Mouse (Mus musculus): ENCODE measurements around the gene Cdv3.
"Not testable (repeated sequence)": the region's sequence is repeated elsewhere in the genome, so short reads cannot be mapped to it uniquely, and the experiment has no call there.

Cdv3 gene

GRCm38 (mm10) chr9:103372271-103373010 is 6.8 kb upstream of the Cdv3 start:
- DNase-seq (ENCODE audit: low read depth, low spot score): peak; percentile 76

- DNase-seq (ENCODE audit: low read depth, low spot score): no peak
Observed at GRCm38 (mm10) chr9:103369951-103370350, 4.3 kb upstream of the Cdv3 start.

DNA sequence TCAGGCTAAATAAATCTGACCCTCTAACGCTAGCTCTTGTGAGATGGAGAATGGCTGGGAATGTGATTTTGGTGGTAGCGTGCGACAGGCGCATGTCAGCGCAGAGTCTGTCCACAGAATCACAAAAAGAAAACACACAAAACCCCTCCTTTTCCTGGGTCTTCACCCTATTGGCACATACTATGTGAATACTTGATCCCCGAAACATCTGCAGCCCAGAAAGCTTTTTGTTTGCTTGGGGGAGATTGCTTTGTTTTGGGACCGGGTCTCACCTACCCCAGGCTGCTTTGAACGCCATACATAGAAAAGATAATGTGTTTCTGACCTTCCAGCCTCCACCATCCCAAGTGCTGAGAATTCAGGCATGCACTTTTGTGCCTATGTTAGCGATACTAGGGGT is 716 bp upstream of the Cdv3 start:
- no peak for DNase-seq (ENCODE audit: low read depth, low spot score)

DNA sequence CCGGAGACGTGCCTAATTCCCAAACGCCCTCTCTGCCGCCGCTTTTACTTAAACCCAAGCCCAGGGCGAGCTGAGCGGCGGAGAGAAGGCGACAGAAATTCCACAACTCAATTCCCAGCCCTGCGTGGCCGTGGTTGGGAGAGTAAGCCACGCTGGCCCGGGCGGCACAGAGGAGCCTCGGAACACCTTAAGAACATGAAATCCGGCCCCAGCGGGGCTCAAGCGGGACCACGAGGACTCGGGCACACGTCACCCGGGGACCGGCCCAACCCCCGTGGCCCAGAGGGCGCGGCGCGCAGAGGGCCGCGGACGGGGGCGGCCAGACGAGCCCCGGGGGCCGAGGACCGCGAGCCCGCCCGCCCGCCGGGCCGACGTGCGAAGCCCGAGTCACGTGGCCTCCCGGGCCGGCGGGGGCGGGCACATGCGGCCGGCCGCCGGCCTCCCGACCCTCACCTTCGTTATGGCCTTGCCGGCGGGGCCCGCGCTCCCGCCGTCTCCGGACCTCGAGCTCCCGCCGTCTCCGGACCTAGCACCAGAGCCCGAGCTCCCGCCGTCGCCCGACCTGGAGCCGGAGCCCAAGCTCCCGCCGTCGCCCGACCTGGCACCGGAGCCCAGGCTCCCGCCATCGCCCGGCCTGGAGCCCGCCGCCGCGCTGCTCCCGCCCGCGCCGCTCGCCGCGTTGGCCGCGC is 895 bp downstream of the Cdv3 start:
- DNase-seq (ENCODE audit: low read depth, low spot score): peak; percentile 36

DNA sequence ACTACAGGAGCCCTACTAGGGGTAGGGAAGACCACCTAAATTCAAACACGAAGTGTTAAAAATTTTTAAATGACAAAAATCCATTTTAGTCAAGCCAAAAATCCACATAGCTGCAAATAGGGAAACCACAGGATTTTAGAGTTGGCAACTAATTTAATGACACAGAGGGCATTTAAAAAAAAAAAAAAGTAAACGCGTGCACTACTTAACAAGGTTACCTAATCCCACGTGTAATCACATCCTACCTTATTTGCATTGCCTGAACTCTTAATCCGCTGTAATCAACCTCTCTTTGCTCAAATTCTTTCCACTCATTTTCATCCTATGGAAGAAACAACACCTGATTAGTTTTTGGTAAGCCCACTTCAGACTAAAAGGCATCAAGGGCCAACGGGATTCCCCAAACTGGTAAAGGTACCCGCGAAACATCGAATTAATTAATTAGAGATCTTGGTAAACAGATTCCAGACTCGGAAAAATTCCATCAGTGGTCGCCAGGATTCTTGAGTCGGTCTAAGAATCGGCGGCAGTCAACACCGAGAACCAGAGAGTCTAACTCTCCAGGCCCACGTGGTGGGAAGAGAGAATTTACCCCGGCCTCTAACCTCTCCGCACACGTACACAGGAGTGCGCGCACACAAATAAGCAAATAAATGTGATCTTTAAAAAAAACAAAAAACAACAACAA is 1.8 kb downstream of the Cdv3 start:
- peak; percentile 54 for DNase-seq (ENCODE audit: low read depth, low spot score)

DNA sequence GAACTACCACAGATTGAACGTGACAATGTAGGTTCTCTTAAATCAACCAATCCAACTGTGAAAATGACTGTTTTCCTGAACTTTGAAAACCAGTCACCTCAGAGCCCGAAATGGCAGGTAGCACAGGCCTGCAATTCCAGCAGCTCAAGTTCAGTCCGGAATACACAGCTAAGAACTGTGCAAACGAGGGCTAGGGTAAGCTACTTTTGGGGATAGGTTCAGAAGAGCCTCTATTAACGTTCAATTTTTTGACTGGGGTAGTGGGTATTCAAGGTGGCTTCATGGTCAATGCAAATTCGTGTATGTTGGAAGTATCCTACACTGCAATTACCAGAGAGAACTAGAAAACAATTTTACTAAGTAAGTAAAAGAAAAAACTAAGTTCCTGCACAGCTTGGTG is 2.6 kb downstream of the Cdv3 start:
- DNase-seq (ENCODE audit: low read depth, low spot score): no peak

DNA sequence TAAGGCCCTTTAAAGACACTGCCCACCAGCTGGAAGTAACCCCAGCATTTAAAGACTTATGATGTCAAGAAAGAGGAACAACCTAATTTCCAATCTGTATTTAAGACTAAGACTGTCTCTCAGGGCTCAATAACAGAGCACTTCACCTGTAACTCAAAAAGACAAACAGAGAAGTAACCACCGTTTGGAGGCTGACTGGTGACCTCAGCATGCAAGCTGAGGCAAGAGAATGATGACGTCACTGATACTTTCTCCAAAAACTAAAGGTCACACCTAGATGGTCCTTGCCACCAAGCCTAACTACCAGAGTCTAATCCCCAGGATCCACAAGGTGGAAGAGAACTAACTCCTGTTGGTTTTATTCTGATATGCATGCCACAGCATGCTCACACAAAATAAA is 5.0 kb downstream of the Cdv3 start:
- no peak for DNase-seq (ENCODE audit: low read depth, low spot score)

DNA sequence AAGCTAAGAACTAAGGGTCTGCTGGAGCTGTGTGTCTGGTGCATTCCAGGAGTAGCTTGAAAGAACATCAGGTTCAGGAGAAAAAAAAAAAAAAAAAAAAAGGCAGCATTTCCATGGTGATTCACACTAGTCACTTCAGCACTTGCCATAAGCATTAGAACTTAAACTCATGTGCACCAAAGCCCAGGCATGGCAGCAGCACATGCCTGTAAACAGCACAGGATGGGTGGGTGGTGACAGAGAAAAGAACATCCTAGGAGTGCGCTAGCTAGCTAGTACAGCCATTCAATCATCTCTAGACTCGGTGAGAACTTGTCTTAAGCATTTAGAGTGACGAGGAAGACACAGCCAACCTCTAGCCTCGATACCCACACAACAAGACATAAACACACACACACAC is 7.1 kb downstream of the Cdv3 start:
- no peak for DNase-seq (ENCODE audit: low read depth, low spot score)

- DNase-seq (ENCODE audit: low read depth, low spot score): peak; percentile 76
Observed at GRCm38 (mm10) chr9:103357893-103358292, 7.7 kb downstream of the Cdv3 start.

DNA sequence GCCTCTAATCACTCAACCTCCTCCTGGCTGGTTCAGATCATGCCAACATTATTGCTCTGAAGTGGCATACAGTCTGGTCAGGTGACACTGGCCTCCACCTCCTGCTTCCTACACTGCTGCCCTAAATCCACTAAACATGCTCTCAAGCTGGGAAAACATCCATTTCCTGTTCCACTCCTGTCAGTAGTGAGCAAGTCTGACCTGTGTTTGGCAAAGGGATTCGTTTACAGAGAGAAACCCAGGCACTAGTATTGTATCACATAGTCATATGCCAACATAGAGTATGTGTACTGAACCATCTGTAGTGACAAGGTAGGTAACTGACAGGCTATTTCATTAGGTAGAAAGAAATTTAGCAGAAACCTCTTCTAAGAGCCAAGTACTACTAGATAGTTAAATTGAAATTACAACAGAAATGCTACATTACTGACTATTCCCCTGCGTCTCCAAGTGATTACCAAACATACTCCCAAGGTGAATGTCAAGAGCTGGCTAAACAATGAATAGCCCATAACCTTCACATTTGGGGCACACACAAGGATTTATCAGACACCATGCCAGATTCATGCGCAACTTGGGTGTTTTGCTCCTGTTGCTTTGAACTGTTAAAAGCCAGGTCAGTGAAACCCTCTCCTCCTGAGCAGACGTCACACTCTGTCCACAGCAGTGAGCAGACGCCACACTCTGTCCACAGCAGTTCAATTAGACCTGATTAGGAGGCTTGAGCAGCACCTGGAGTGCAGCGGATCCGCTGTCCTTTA is 12.0 kb downstream of the Cdv3 start:
- not testable (repeated sequence) for DNase-seq (ENCODE audit: low read depth, low spot score)

DNA sequence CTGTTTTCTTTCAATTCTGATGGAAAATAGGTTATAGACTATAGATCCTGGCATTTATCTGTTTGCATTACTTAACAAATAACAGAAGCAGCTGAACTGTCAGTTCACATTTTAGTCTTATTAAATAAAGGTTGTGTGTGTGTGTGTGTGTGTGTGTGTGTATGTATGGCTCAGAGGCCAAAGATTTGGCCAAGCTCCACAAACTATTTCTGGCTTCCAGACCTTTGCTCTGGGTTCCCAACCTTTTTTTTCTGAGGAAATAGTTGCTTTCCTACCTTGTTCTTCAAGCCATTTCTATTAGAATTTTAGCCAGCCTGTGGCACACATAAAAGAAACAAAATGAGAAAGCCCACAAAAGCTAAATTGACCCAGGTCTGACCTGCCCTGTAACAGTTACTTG is 16.8 kb downstream of the Cdv3 start:
- no peak for DNase-seq (ENCODE audit: low read depth, low spot score)

DNA sequence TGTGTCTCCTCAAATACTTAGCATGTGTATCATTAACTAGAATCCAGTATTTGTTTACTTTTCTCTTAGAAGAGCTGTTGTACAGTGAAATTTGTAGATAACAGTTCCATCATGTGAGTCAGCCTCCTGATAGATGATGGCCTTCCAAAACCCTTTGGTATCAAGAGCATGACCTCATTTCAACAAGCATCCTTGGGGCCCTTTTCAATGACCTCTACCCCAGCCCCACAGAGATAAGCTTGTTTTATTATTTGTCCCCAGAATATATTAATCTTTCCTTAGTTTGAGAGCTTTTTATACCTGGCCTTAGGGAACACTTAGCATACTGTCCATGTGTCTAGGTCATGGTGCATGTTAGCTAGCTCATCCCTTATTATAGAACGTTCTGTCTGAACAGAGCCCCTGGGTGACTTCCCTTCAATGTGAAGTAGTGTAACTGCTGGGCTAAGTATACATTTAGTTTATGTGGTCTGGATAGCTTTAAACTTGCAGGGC is 17.6 kb downstream of the Cdv3 start:
- no peak for DNase-seq (ENCODE audit: low read depth, low spot score)

- DNase-seq (ENCODE audit: low read depth, low spot score): no peak
Observed at GRCm38 (mm10) chr9:103347045-103347444, 18.6 kb downstream of the Cdv3 start.

- DNase-seq (ENCODE audit: low read depth, low spot score): no peak
Observed at GRCm38 (mm10) chr9:103336912-103337311, 28.7 kb downstream of the Cdv3 start.

GRCm38 (mm10) chr9:103332663-103333062 is 33.0 kb downstream of the Cdv3 start:
- no peak for DNase-seq (ENCODE audit: low read depth, low spot score)

GRCm38 (mm10) chr9:103326449-103326848 is 39.2 kb downstream of the Cdv3 start:
- no peak for DNase-seq (ENCODE audit: low read depth, low spot score)

- no peak for DNase-seq (ENCODE audit: low read depth, low spot score)
Observed at GRCm38 (mm10) chr9:103324678-103325077, 41.0 kb downstream of the Cdv3 start.

GRCm38 (mm10) chr9:103309832-103310231 is 55.8 kb downstream of the Cdv3 start:
- no peak for DNase-seq (ENCODE audit: low read depth, low spot score)

DNA sequence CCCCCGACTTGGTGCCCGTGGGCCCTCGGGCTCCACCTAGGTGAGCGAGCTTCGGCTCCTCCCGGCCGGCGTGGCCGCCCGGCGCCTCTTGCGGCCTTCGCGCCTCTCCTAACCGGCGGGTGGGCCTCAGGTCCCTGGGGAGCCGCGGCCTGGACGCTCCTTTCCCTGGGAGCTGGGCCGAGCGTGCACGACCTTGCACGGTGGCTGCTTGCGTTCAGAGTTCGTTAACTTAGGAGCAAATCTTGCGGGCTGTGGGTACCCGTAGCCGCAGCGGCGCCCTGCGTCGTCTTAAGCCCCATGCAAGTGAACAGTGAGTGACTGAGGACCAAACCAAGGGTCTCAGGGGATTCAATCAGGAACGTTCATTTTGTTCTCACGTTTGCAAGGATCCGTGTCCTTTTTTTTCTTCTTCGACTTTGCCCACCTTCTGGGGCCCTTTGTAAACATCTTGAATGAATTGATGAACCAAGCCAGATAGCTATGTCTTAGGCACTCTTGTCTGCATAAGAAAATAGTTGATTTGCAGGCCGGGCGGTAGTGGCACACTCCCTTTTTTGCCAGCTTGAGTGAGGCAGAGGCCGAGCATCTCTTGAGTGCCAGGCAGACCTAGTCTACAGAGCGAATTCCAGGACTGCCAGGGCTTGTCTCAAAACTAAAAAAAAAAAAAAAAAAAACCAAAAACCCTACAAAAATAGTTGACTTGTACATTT is 60.2 kb downstream of the Cdv3 start:
- DNase-seq (ENCODE audit: low read depth, low spot score): peak; percentile 50

GRCm38 (mm10) chr9:103304927-103305326 is 60.7 kb downstream of the Cdv3 start, which contains the start of the genes 1300017J02Rik and Topbp1:
TSS of gene 1300017J02Rik (minus strand) at chr9:103305082.
TSS of gene Topbp1 (plus strand) at chr9:103305215.
- peak; percentile 92 for DNase-seq (ENCODE audit: low read depth, low spot score)
